Mouse (Mus musculus) left cerebral cortex, adult 11 months (tissue): Measurements from ENCODE around the gene Dnah2.
A peak's percentile ranks its signal among the peaks of the same experiment; 100 is the strongest.
"Not testable (repeated sequence)": the region's sequence is repeated elsewhere in the genome, so short reads cannot be mapped to it uniquely, and the experiment has no call there.

Source experiments
- DNase-seq: peaks from one replicate; pipeline ENCODE4 v3.0.0; 2022; ENCODE audit warnings: low spot score

Gene Dnah2

GRCm38 (mm10) chr11:69563373-69563772 lies 14.5 kb upstream of the Dnah2 start:
- DNase-seq = no peak

GRCm38 (mm10) chr11:69560896-69561854 lies 12.3 kb upstream of the Dnah2 start:
- DNase-seq = no peak

GRCm38 (mm10) chr11:69559851-69560765 lies 11.2 kb upstream of the Dnah2 start, which contains the start of gene Efnb3:
Efnb3 (minus strand) TSS chr11:69560205.
- no peak for DNase-seq

GRCm38 (mm10) chr11:69559183-69559582 lies 10.3 kb upstream of the Dnah2 start:
- no peak for DNase-seq

- DNase-seq = no peak
These were observed 9.8 kb upstream of the Dnah2 start for GRCm38 (mm10) chr11:69558756-69559155.

- no peak for DNase-seq
These were observed 8.6 kb upstream of the Dnah2 start for GRCm38 (mm10) chr11:69557381-69557958.

- DNase-seq = no peak
These were observed 5.7 kb upstream of the Dnah2 start for GRCm38 (mm10) chr11:69554539-69555140.

- DNase-seq = no peak
These were observed 4.4 kb upstream of the Dnah2 start for GRCm38 (mm10) chr11:69553341-69553721.

GRCm38 (mm10) chr11:69552622-69553340 lies 3.9 kb upstream of the Dnah2 start:
- no peak for DNase-seq

GRCm38 (mm10) chr11:69551310-69551709 lies 2.4 kb upstream of the Dnah2 start:
- no peak for DNase-seq

GRCm38 (mm10) chr11:69547071-69547470 lies 1.8 kb downstream of the Dnah2 start:
- no peak for DNase-seq

- peak; percentile 80 for DNase-seq
These were observed 2.4 kb downstream of the Dnah2 start for GRCm38 (mm10) chr11:69546423-69547053.

- no peak for DNase-seq
These were observed 3.0 kb downstream of the Dnah2 start for GRCm38 (mm10) chr11:69545957-69546356.

GRCm38 (mm10) chr11:69543598-69543997 lies 5.3 kb downstream of the Dnah2 start:
- no peak for DNase-seq

GRCm38 (mm10) chr11:69541741-69542140 lies 7.2 kb downstream of the Dnah2 start:
- DNase-seq = not testable (repeated sequence)

- no peak for DNase-seq
These were observed 8.2 kb downstream of the Dnah2 start for GRCm38 (mm10) chr11:69540700-69541099.

- no peak for DNase-seq
These were observed 13.9 kb downstream of the Dnah2 start for GRCm38 (mm10) chr11:69534990-69535389.

GRCm38 (mm10) chr11:69532480-69533150 lies 16.3 kb downstream of the Dnah2 start:
- no peak for DNase-seq

GRCm38 (mm10) chr11:69530755-69531154 lies 18.2 kb downstream of the Dnah2 start:
- not testable (repeated sequence) for DNase-seq

GRCm38 (mm10) chr11:69530281-69530680 lies 18.6 kb downstream of the Dnah2 start:
- DNase-seq = not testable (repeated sequence)
